Mouse (Mus musculus): ENCODE data around the gene Ctnnd1.

Ctnnd1 gene

GRCm38 (mm10) chr2:84607842-84608241 is 42.7 kb downstream of the Ctnnd1 start:
- no peak for DNase-seq (ENCODE audit: low read depth)

- DNase-seq (ENCODE audit: low read depth) = no peak
These were observed 49.6 kb downstream of the Ctnnd1 start for GRCm38 (mm10) chr2:84600977-84601376.

GRCm38 (mm10) chr2:84599270-84599888 is 51.2 kb downstream of the Ctnnd1 start:
- no peak for DNase-seq (ENCODE audit: low read depth)

- no peak for DNase-seq (ENCODE audit: low read depth)
These were observed 53.4 kb downstream of the Ctnnd1 start for GRCm38 (mm10) chr2:84597123-84597522.

GRCm38 (mm10) chr2:84592801-84593200 is 57.8 kb downstream of the Ctnnd1 start:
- DNase-seq (ENCODE audit: low read depth) = no peak

GRCm38 (mm10) chr2:84585700-84586099 is 64.9 kb downstream of the Ctnnd1 start:
- DNase-seq (ENCODE audit: low read depth) = no peak

- DNase-seq (ENCODE audit: low read depth) = peak; percentile 13
These were observed 68.3 kb downstream of the Ctnnd1 start for GRCm38 (mm10) chr2:84582286-84582685.

- DNase-seq (ENCODE audit: low read depth) = peak; percentile 26
These were observed 69.4 kb downstream of the Ctnnd1 start for GRCm38 (mm10) chr2:84581208-84581607.

GRCm38 (mm10) chr2:84579311-84579710 is 71.3 kb downstream of the Ctnnd1 start:
- DNase-seq (ENCODE audit: low read depth) = no peak

GRCm38 (mm10) chr2:84574130-84574529 is 76.4 kb downstream of the Ctnnd1 start:
- no peak for DNase-seq (ENCODE audit: low read depth)

- no peak for DNase-seq (ENCODE audit: low read depth)
These were observed 93.6 kb downstream of the Ctnnd1 start for GRCm38 (mm10) chr2:84556888-84557514.

GRCm38 (mm10) chr2:84551390-84552100 is 99.0 kb downstream of the Ctnnd1 start:
- DNase-seq (ENCODE audit: low read depth) = no peak

Measured in induced T-regulatory cell, adult 2 months (primary cell).